Mouse (Mus musculus) midbrain, embryonic 12.5 days (tissue): ENCODE measurements at regions not wholly inside any gene's neighbourhood (a gene's known extent, or its start where the extent isn't known, plus 50 kb on each side); places are given as distances from the start of the nearest gene placed in this dataset.

Experiments
- ATAC-seq: fragments of 200-750 bp; cut with Nextera tagmentation; 2 replicates; pipeline ENCODE4 v1.8.0; 2017; ENCODE audit warnings: low read depth, moderate TSS enrichment, moderate library complexity; ENCODE audit not compliant: low FRiP score
- H3K27ac ChIP-seq: fragments of 300-500 bp; sonication (generic); replicated peaks from 2 replicates; pipeline ENCODE4 v1.5.1; 2016; ENCODE audit warnings: mild to moderate bottlenecking
- H3K27me3 ChIP-seq: fragments of 300-500 bp; sonication (generic); 2 replicates; pipeline ENCODE4 v1.6.1; 2016; ENCODE audit warnings: mild to moderate bottlenecking
- H3K36me3 ChIP-seq: fragments of 300-500 bp; sonication (generic); 2 replicates; pipeline ENCODE4 v1.6.1; 2016
- H3K4me1 ChIP-seq: fragments of 300-500 bp; sonication (generic); 2 replicates; pipeline ENCODE4 v1.6.1; 2016
- H3K4me2 ChIP-seq: fragments of 300-500 bp; sonication (generic); replicated peaks from 2 replicates; pipeline ENCODE4 v1.6.1; 2016; ENCODE audit warnings: mild to moderate bottlenecking, moderate library complexity
- H3K4me3 ChIP-seq: fragments of 300-500 bp; sonication (generic); 2 replicates; pipeline ENCODE4 v1.5.1; 2016; ENCODE audit warnings: mild to moderate bottlenecking
- H3K9ac ChIP-seq: fragments of 300-500 bp; sonication (generic); replicated peaks from 2 replicates; pipeline ENCODE4 v1.6.1; 2016; ENCODE audit warnings: mild to moderate bottlenecking, moderate library complexity
- H3K9me3 ChIP-seq: fragments of 300-500 bp; sonication (generic); 2 replicates; pipeline ENCODE4 v1.6.1; 2016; ENCODE audit warnings: mild to moderate bottlenecking
- WGBS: fragments of 180-500 bp; shearing (Covaris S2); methylation state at CpG from one replicate; pipeline ENCODE4 v1.1.7; 2016; 5-methylcytosine and 5-hydroxymethylcytosine counted together

GRCm38 (mm10) chr1:92727961-92728360 lies 79.3 kb upstream of the Otos start:
- no peak overlapping the region for H3K4me2 ChIP-seq
- no peak for ATAC-seq
- H3K9ac ChIP-seq: no peak overlapping the region
- H3K27ac ChIP-seq: no peak overlapping the region
- WGBS: 71% methylated on average over 4 of the region's 4 CpGs
- H3K4me1 ChIP-seq: no peaks in the 10 kb centered on the region
- H3K4me3 ChIP-seq: no peak overlapping the region
- H3K36me3 ChIP-seq: no peaks in the 10 kb centered on the region
- H3K27me3 ChIP-seq: no peaks in the 10 kb centered on the region
- H3K9me3 ChIP-seq: no peaks in the 10 kb centered on the region

- no peaks in the 10 kb centered on the region for H3K9me3 ChIP-seq
- no peak overlapping the region for H3K4me3 ChIP-seq
- 55% methylated on average over 6 of the region's 6 CpGs for WGBS
- H3K27ac ChIP-seq: no peak overlapping the region
- H3K4me2 ChIP-seq: no peak overlapping the region
- no peaks in the 10 kb centered on the region for H3K36me3 ChIP-seq
- no peak for ATAC-seq
- H3K27me3 ChIP-seq: no peaks in the 10 kb centered on the region
- H3K9ac ChIP-seq: no peak overlapping the region
- H3K4me1 ChIP-seq: no peaks in the 10 kb centered on the region
Observed at GRCm38 (mm10) chr1:92727371-92727770, 78.7 kb upstream of the Otos start.

GRCm38 (mm10) chr1:92726341-92726740 lies 77.7 kb upstream of the Otos start:
- Histone ChIP-seq H3K27me3 (no peaks in the 10 kb centered on the region), H3K9ac (no peak overlapping the region), H3K9me3 (no peaks in the 10 kb centered on the region), H3K4me2 (no peak overlapping the region), H3K4me3 (no peak overlapping the region), H3K4me1 (no peaks in the 10 kb centered on the region), H3K27ac (no peak overlapping the region), H3K36me3 (no peaks in the 10 kb centered on the region)
- WGBS: 86% methylated on average over 6 of the region's 6 CpGs
- no peak for ATAC-seq

GRCm38 (mm10) chr1:92724135-92724534 lies 75.5 kb upstream of the Otos start:
- Histone ChIP-seq H3K27me3 (no peaks in the 10 kb centered on the region; the same call in 1 of the 2 replicates), H3K4me1 (peaks cover 6% of the 10 kb centered on the region; the same call in 1 of the 2 replicates), H3K27ac (no peak overlapping the region), H3K36me3 (no peaks in the 10 kb centered on the region), H3K9ac (no peak overlapping the region), H3K4me2 (no peak overlapping the region), H3K4me3 (no peak overlapping the region), H3K9me3 (no peaks in the 10 kb centered on the region)
- ATAC-seq: no peak
- 79% methylated on average over 3 of the region's 3 CpGs for WGBS

GRCm38 (mm10) chr1:92720567-92720966 lies 71.9 kb upstream of the Otos start:
- 75% methylated on average over 10 of the region's 10 CpGs for WGBS
- Histone ChIP-seq H3K27ac (no peak overlapping the region), H3K4me1 (peaks cover 6% of the 10 kb centered on the region; the same call in 1 of the 2 replicates), H3K4me2 (no peak overlapping the region), H3K9ac (no peak overlapping the region), H3K27me3 (no peaks in the 10 kb centered on the region; the same call in 1 of the 2 replicates), H3K36me3 (no peaks in the 10 kb centered on the region), H3K4me3 (no peak overlapping the region), H3K9me3 (no peaks in the 10 kb centered on the region)
- no peak for ATAC-seq

- peaks cover 8% of the 10 kb centered on the region for H3K4me1 ChIP-seq
- no peaks in the 10 kb centered on the region for H3K36me3 ChIP-seq
- H3K27me3 ChIP-seq: no peaks in the 10 kb centered on the region; the same call in 1 of the 2 replicates
- WGBS: 95% methylated on average over 6 of the region's 6 CpGs
- no peak for ATAC-seq
- no peaks in the 10 kb centered on the region for H3K9me3 ChIP-seq
- no peak overlapping the region for H3K9ac ChIP-seq
- no peak overlapping the region for H3K4me2 ChIP-seq
- H3K27ac ChIP-seq: no peak overlapping the region
- no peak overlapping the region for H3K4me3 ChIP-seq
Observed at GRCm38 (mm10) chr1:92719864-92720263, 71.2 kb upstream of the Otos start.

- no peaks in the 10 kb centered on the region for H3K36me3 ChIP-seq
- no peak for ATAC-seq
- H3K4me3 ChIP-seq: no peak overlapping the region
- WGBS: 72% methylated on average over 4 of the region's 4 CpGs
- no peaks in the 10 kb centered on the region for H3K9me3 ChIP-seq
- no peak overlapping the region for H3K9ac ChIP-seq
- no peak overlapping the region for H3K27ac ChIP-seq
- H3K4me1 ChIP-seq: peaks cover 14% of the 10 kb centered on the region
- no peaks in the 10 kb centered on the region; the same call in 1 of the 2 replicates for H3K27me3 ChIP-seq
- H3K4me2 ChIP-seq: no peak overlapping the region
Observed at GRCm38 (mm10) chr1:92718108-92718507, 69.5 kb upstream of the Otos start.

- no peak for ATAC-seq
- Histone ChIP-seq H3K27me3 (no peaks in the 10 kb centered on the region), H3K9ac (no peak overlapping the region), H3K4me3 (no peak overlapping the region), H3K27ac (no peak overlapping the region), H3K9me3 (no peaks in the 10 kb centered on the region), H3K36me3 (no peaks in the 10 kb centered on the region), H3K4me2 (no peak overlapping the region), H3K4me1 (peaks cover 9% of the 10 kb centered on the region; the same call in 1 of the 2 replicates)
- 53% methylated on average over 9 of the region's 9 CpGs for WGBS
Observed at GRCm38 (mm10) chr1:92714725-92715324, 66.2 kb upstream of the Otos start.

- Histone ChIP-seq H3K27me3 (no peaks in the 10 kb centered on the region), H3K4me1 (peaks cover 17% of the 10 kb centered on the region; the same call in 1 of the 2 replicates), H3K4me3 (no peak overlapping the region), H3K9me3 (no peaks in the 10 kb centered on the region), H3K9ac (no peak overlapping the region), H3K4me2 (no peak overlapping the region), H3K36me3 (no peaks in the 10 kb centered on the region), H3K27ac (no peak overlapping the region)
- WGBS: 88% methylated on average over 8 of the region's 8 CpGs
- no peak for ATAC-seq
Observed at GRCm38 (mm10) chr1:92712366-92712765, 63.7 kb upstream of the Otos start.

GRCm38 (mm10) chr1:92710321-92710839 lies 61.7 kb upstream of the Otos start:
- Histone ChIP-seq H3K4me3 (no peak overlapping the region), H3K27ac (no peak overlapping the region), H3K9ac (no peak overlapping the region), H3K9me3 (no peaks in the 10 kb centered on the region), H3K4me1 (peaks cover 17% of the 10 kb centered on the region; the same call in 1 of the 2 replicates), H3K4me2 (no peak overlapping the region), H3K36me3 (no peaks in the 10 kb centered on the region), H3K27me3 (no peaks in the 10 kb centered on the region)
- ATAC-seq: no peak
- 86% methylated on average over 2 of the region's 2 CpGs for WGBS

GRCm38 (mm10) chr1:92709190-92709850 lies 60.7 kb upstream of the Otos start:
- ATAC-seq: no peak
- Histone ChIP-seq H3K36me3 (no peaks in the 10 kb centered on the region), H3K9me3 (no peaks in the 10 kb centered on the region), H3K4me3 (no peak overlapping the region), H3K27me3 (no peaks in the 10 kb centered on the region), H3K4me2 (no peak overlapping the region), H3K27ac (no peak overlapping the region), H3K9ac (no peak overlapping the region), H3K4me1 (peaks cover 9% of the 10 kb centered on the region; the same call in 1 of the 2 replicates)
- 77% methylated on average over 14 of the region's 14 CpGs for WGBS
